Mouse (Mus musculus): ENCODE data around the gene Defb22. TPM values are rescaled to one million over a fixed set of nuclear protein-coding genes. Genes with fewer than 3 reads are reported as not detected.

The Defb22 gene
- not detected in 2 replicates for polyA plus RNA-seq (2015; fragmentation: Nextera tagmentation; extraction: Ambion mirVana)

DNA sequence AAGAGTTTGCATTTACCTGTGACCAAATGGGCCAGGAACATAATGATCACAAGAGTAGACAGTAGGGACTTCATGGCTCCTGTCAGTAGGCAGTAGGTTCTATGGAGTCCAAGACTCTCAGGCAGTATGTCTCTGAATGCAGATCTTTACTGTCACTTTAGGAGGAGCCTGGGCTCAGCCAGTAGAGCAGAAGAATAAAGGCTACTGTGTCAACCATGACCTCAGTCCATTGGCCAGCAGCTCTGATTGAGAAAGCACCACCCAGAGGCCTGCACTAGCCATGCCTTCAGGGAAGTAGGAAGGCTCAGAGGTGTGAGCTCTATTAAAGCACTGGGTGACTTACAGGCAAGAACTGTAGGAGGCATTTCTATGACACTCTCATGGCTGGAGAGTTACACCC lies at the start of gene Defb22:
Gene Defb22, minus strand, starts transcription at position 101 of the 400 bp plus-strand sequence.

DNA sequence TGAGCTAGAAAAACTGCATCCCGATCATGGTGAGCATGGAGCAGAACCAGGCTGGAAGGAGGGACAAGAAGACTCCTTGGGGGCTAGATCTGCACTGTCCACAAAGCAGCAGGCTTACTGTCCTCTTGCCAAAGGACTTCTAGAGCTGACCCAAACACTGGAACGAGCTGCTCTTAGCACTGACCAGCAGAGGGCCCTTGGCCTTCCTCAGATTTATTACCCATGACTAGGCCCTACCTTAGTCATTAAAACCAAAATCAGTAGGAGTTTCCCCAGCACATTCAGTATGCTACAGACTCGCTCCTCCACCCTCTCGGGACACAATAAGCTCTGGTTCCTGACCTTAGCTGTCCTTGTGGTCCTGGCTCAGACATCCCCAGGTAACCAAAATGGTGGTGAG lies 28.0 kb upstream of the Defb22 start, which contains the start of gene Defb28:
Gene Defb28, plus strand, starts transcription at position 275 of the 400 bp plus-strand sequence.

DNA sequence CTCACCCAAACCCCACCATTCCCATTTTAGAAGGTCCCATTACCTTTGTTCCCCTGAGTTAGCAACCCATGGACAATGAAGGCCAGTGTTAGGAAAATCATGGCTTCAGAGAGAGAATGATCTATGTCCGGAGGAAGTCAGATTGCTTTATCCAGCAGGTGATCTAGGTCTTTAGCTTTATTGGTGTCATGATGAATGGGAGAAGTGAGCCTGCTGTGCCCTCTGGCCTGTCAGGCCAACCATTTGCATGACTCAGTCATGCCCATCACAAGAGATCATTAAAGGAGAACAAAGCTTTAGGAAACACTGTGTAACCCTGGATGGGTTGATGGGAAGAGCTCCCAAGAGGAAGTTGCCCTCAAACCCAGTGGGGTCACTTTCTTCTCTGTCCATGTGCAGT lies 21.7 kb upstream of the Defb22 start, which contains the start of gene Defb26:
Gene Defb26, minus strand, starts transcription at position 101 of the 400 bp plus-strand sequence.

DNA sequence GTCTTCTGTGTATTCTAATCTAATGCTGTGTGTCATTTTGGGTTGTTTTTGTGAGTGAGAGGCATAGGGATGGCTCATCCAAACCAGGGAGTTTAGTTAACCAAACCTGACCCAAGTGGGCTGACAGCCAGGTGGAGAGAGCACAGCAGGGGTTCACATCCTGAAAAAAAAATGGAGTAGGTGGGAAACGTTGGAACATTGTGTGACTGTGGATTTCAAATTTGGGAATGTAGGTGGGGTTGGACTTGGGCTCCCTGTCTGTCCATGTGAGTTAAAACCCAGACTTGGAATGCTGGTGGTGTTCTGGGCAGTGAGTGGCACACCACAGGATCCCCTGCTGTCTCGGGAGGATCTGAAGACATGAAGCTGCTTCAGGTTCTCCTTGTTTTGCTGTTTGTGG lies 13.2 kb downstream of the Defb22 start, which contains the start of gene Defb20:
Gene Defb20, plus strand, starts transcription at position 301 of the 400 bp plus-strand sequence.

DNA sequence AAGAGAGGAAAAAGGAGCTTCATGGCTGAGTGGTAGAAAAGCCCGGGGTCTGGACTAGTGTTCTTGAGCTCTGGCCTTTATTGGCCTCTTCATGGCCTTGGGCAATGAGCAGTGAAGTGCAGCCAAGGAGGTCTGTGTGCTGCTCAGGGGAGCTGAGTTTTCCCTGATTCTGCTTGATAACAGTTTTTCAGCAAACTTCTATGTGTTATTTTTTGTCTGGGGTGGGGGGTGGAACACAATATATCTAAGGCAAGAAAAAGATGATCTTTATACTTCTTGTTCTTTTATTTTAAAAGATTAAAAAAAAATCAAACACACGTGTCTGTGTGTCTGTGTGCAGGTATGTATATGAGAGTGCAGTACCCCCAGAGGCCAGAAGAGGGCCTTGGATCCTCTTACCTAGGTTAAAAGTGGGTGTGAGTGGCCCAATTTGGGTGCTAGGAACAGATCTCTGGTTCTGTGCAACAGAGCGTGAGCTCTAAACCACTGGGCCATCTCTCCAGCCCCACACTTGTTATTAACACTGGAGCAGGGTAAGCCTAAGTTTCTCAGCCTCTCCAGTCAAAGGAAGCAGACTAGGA lies 25.3 kb downstream of the Defb22 start, which contains the start of gene Defb23:
Gene Defb23, minus strand, starts transcription at position 51 of the 581 bp plus-strand sequence.

Other genes with a start within 250 kb of the Defb22 start
- 22.9 and 26.7 TPM in 2 replicates for gene Tbc1d20, start 196.3 kb downstream of the Defb22 start, polyA plus RNA-seq (2015; fragmentation: Nextera tagmentation; extraction: Ambion mirVana)
- gene Rbck1, start 157.5 kb downstream of the Defb22 start, polyA plus RNA-seq (2015; fragmentation: Nextera tagmentation; extraction: Ambion mirVana), result 68.0 and 87.5 TPM in 2 replicates
- gene Trib3, start 146.1 kb downstream of the Defb22 start, polyA plus RNA-seq (2015; fragmentation: Nextera tagmentation; extraction: Ambion mirVana), result 2.4 and 2.8 TPM in 2 replicates
- gene Nrsn2, start 113.5 kb downstream of the Defb22 start, polyA plus RNA-seq (2015; fragmentation: Nextera tagmentation; extraction: Ambion mirVana), result 97.7 and 99.5 TPM in 2 replicates
- 9.8 and 10.3 TPM in 2 replicates for gene Sox12, start 92.1 kb downstream of the Defb22 start, polyA plus RNA-seq (2015; fragmentation: Nextera tagmentation; extraction: Ambion mirVana)
- gene Zcchc3, start 75.1 kb downstream of the Defb22 start, polyA plus RNA-seq (2015; fragmentation: Nextera tagmentation; extraction: Ambion mirVana), result 15.7 and 16.3 TPM in 2 replicates
- gene 6820408C15Rik, start 74.6 kb downstream of the Defb22 start, polyA plus RNA-seq (2015; fragmentation: Nextera tagmentation; extraction: Ambion mirVana), result 3.1 and 3.2 TPM in 2 replicates
- not detected in 2 replicates for gene Defb23, start 25.5 kb downstream of the Defb22 start, polyA plus RNA-seq (2015; fragmentation: Nextera tagmentation; extraction: Ambion mirVana)
- gene Defb20, start 13.1 kb downstream of the Defb22 start, polyA plus RNA-seq (2015; fragmentation: Nextera tagmentation; extraction: Ambion mirVana), result not detected in 2 replicates
- gene Defb26, start 21.6 kb upstream of the Defb22 start, polyA plus RNA-seq (2015; fragmentation: Nextera tagmentation; extraction: Ambion mirVana), result not detected in 2 replicates
- not detected in 2 replicates for gene Defb28, start 28.1 kb upstream of the Defb22 start, polyA plus RNA-seq (2015; fragmentation: Nextera tagmentation; extraction: Ambion mirVana)
- gene Defb29, start 50.0 kb upstream of the Defb22 start, polyA plus RNA-seq (2015; fragmentation: Nextera tagmentation; extraction: Ambion mirVana), result not detected in 2 replicates
- gene Gm17416, start 79.2 kb upstream of the Defb22 start, polyA plus RNA-seq (2015; fragmentation: Nextera tagmentation; extraction: Ambion mirVana), result not detected in 2 replicates
- gene Defb21, start 82.6 kb upstream of the Defb22 start, polyA plus RNA-seq (2015; fragmentation: Nextera tagmentation; extraction: Ambion mirVana), result not detected in 2 replicates
- not detected in 2 replicates for gene Defb19, start 90.2 kb upstream of the Defb22 start, polyA plus RNA-seq (2015; fragmentation: Nextera tagmentation; extraction: Ambion mirVana)
- not detected in 2 replicates for gene Defb45, start 109.3 kb upstream of the Defb22 start, polyA plus RNA-seq (2015; fragmentation: Nextera tagmentation; extraction: Ambion mirVana)
- gene Defb36, start 114.2 kb upstream of the Defb22 start, polyA plus RNA-seq (2015; fragmentation: Nextera tagmentation; extraction: Ambion mirVana), result not detected in 2 replicates
- not detected in 2 replicates for gene Defb25, start 132.9 kb upstream of the Defb22 start, polyA plus RNA-seq (2015; fragmentation: Nextera tagmentation; extraction: Ambion mirVana)
- gene Rem1, start 136.8 kb upstream of the Defb22 start, polyA plus RNA-seq (2015; fragmentation: Nextera tagmentation; extraction: Ambion mirVana), result 0.92 and 0.96 TPM in 2 replicates
- gene H13, start 179.3 kb upstream of the Defb22 start, polyA plus RNA-seq (2015; fragmentation: Nextera tagmentation; extraction: Ambion mirVana), result 139 and 149 TPM in 2 replicates
- gene Mcts2, start 196.9 kb upstream of the Defb22 start, polyA plus RNA-seq (2015; fragmentation: Nextera tagmentation; extraction: Ambion mirVana), result 33.4 and 40.2 TPM in 2 replicates
- 66.5 and 81.4 TPM in 2 replicates for gene Id1, start 246.1 kb upstream of the Defb22 start, polyA plus RNA-seq (2015; fragmentation: Nextera tagmentation; extraction: Ambion mirVana)